Mouse (Mus musculus): ENCODE data around the gene Tnfrsf12a. TPM values are rescaled to one million over a fixed set of nuclear protein-coding genes. Genes with fewer than 3 reads are reported as not detected.

The Tnfrsf12a gene
- total RNA-seq, 4 experiments from 2014 or later, result 4.9 to 9.2 (median 7.0) TPM

- no peak for DNase-seq (ENCODE audit: low spot score in 2 of 2)
Observed at GRCm38 (mm10) chr17:23681086-23681485, 3.8 kb upstream of the Tnfrsf12a start.

DNA sequence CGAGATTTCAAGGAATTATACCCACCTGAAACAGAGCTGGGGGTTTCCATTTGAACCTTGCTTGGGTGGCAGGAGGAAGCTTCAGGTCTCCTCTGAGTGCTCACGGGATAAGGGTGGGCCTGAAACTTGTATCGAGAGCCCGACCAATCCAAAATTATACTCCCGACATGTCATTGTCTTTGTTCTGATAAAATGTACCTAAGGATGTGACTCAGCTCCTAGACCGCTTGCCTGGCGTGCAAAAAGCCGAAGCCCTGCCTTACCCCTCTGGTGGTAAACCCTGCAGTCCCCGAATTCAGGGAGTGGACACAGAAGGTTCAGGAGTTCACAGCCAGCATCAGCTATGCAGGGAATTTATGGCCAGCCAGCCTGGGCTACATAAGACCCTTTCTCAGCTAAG is 3.1 kb upstream of the Tnfrsf12a start:
- DNase-seq (ENCODE audit: low spot score in 2 of 2), result no peak

DNA sequence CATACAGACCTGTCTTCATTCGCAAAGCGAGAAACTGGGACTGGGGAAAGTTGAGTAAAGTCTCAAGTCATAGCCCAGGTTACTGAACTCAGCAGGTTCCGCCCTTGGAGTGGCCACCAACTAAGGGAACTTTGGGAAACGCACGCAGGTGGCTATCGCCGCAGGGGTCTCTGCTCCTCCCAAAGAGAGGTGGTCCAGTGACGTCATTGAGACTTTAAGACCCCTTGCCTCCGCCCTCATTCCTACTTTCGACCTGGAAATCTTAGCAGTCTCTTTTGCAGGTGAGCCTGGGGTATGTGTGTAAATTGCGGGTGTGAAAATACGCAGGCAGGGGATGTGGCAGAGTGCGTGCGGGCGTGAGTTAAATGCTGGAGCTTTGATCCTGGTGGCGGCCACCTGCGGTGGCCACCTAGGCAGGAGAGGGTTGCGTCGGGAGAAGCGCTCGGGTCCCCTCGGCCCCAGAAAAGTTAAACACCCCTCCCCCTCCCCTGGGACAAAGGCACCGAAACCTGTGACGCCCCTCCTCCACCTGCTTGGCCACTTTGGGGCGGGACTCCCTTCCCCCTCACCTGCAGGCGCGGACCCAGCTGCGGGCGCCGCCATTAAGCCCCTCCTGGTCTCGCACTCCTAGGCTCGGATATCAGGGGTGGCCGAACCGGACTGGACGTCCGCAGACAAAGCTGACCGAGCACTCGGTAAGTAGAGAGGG is 2.0 kb upstream of the Tnfrsf12a start, which contains the start of gene Cldn6:
TSS of gene Cldn6 (plus strand) at position 123 of the 709 bp plus-strand sequence.
- no peak for DNase-seq (ENCODE audit: low spot score in 2 of 2)

- DNase-seq (ENCODE audit: low spot score in 2 of 2), result no peak
Observed at GRCm38 (mm10) chr17:23676473-23677031, 716 bp downstream of the Tnfrsf12a start.

DNA sequence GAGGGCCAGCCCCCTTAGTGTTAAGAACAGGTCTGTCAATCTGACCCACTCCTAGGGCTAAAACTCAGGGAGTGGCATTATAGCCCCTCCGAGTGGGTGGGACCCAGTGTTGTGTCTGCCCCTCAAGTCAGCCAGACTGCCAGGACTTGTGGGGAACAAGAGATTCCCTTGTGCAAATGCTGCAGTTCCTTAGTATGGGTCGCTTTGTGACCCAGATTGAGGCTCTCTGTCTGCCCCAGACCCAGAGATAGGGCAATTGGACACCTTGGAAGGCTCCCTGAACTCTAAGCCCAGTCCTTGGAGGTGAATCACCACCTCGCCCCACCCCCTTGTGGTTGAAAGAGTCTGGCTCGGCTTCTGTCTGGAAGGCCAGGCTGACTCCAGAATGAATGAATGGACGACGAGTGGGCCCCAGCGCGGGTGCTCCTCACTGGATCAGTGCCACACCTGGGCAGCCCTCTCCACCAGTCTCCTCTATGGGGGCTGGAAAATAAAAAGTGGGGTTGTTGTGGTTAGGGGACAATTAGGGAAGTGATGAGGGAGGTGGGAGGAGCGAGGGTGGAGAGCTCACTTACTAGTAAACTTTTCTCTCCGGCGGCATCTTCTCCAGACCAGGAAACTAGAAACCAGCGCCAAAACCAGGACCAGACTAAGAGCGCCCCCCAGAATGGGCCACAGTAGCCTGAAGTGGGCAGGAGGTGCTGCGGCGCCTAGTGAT is 1.5 kb downstream of the Tnfrsf12a start:
- DNase-seq (ENCODE audit: low spot score in 2 of 2), result peak in 1 of 2 experiments; percentile 14

GRCm38 (mm10) chr17:23675127-23675526 is 2.1 kb downstream of the Tnfrsf12a start:
- no peak for DNase-seq (ENCODE audit: low spot score in 2 of 2)

GRCm38 (mm10) chr17:23674271-23674952 is 2.9 kb downstream of the Tnfrsf12a start:
- DNase-seq (ENCODE audit: low spot score in 2 of 2), result no peak

GRCm38 (mm10) chr17:23673424-23674073 is 3.7 kb downstream of the Tnfrsf12a start, which contains the start of the genes Hcfc1r1 and Thoc6:
Gene Hcfc1r1 (plus strand): TSS chr17:23673596.
Gene Thoc6 (minus strand): TSS chr17:23673882.
- peak; percentile 95 to 97 for DNase-seq (ENCODE audit: low spot score in 2 of 2)

- no peak for DNase-seq (ENCODE audit: low spot score in 2 of 2)
Observed at GRCm38 (mm10) chr17:23672761-23673160, 4.5 kb downstream of the Tnfrsf12a start.

GRCm38 (mm10) chr17:23671519-23671918 is 5.7 kb downstream of the Tnfrsf12a start:
- DNase-seq (ENCODE audit: low spot score in 2 of 2), result no peak

DNA sequence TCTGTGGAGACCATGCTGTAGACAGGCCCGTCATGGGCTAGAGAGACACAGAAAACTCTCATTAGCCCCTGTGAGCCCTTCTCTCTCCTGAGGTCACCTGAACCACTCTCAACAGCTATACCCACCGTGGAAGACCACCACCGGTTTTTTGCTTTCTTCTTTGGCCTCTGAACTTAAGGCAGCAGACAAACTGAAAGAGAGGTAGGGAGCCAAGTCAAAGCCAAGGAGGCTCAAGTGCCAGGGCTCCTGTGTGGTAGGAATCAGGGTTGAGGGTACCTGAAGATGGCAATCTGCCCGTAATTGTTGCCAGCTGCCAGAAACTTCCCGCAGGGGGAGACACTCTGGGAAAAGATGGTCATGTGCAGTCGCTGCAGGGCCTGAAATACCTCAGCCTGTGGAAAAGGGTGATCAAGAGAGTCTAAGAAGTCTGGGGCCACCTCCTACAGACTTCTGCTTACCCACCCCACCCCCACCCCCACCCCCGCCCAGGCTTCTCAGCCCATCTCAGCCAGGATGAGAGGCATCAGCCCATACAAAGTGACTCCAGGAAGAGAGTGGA is 6.7 kb downstream of the Tnfrsf12a start:
- no peak for DNase-seq (ENCODE audit: low spot score in 2 of 2)

- DNase-seq (ENCODE audit: low spot score in 2 of 2), result no peak
Observed at GRCm38 (mm10) chr17:23665511-23665910, 11.8 kb downstream of the Tnfrsf12a start.

- no peak for DNase-seq (ENCODE audit: low spot score in 2 of 2)
Observed at GRCm38 (mm10) chr17:23664556-23665021, 12.7 kb downstream of the Tnfrsf12a start.

- no peak for DNase-seq (ENCODE audit: low spot score in 2 of 2)
Observed at GRCm38 (mm10) chr17:23661526-23661925, 15.7 kb downstream of the Tnfrsf12a start.

DNA sequence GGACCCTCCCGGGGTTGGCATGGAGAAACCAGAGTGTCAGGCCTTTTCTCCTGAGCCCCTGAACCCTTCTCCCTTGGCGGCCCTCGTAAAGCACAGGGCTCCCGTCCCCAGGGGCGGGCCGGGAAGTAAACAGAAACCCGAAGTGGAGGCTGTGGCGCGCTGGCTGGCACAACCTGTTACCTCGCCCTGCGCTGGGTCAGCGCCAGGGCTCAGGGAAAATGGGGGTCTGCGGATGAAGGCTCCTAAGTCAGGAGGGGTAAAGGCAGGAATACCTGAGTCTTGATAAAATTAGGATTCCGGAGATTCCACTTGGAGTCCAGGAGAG is 16.4 kb downstream of the Tnfrsf12a start:
- DNase-seq (ENCODE audit: low spot score in 2 of 2), result no peak

- DNase-seq (ENCODE audit: low spot score in 2 of 2), result no peak
Observed at GRCm38 (mm10) chr17:23660117-23660875, 17.0 kb downstream of the Tnfrsf12a start, which contains the start of gene Bicdl2. Gene Bicdl2 (plus strand): TSS chr17:23660506.

GRCm38 (mm10) chr17:23658450-23658849 is 18.8 kb downstream of the Tnfrsf12a start:
- DNase-seq (ENCODE audit: low spot score in 2 of 2), result no peak

DNA sequence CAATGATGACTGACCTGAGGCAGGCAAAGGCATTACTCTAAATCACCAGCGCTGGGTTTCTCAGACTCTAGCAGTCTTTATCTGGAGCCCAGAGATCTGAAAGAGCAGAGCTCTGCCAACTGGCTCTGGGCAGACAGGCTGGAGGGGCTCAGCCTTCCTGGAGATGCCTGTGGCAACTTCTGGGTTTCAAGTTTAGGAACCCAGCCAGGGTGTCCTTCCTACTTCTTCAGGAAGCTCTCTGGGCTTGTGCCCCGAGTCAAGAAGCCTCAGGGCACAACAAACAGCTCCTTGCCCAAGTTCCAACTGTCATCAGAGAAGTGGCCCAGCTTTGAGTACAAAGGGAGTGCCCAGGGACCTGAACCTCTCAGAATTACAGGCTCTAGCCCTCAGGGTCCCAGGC is 22.9 kb downstream of the Tnfrsf12a start:
- DNase-seq (ENCODE audit: low spot score in 2 of 2), result no peak

GRCm38 (mm10) chr17:23654001-23654400 is 23.3 kb downstream of the Tnfrsf12a start:
- DNase-seq (ENCODE audit: low spot score in 2 of 2), result no peak

- DNase-seq (ENCODE audit: low spot score in 2 of 2), result no peak
Observed at GRCm38 (mm10) chr17:23653324-23653723, 23.9 kb downstream of the Tnfrsf12a start.

Measured in left cerebral cortex, adult 8-10 months (tissue).